Mouse (Mus musculus): Measurements from ENCODE around the gene Cela2a. TPM values are rescaled to one million over a fixed set of nuclear protein-coding genes. Genes with fewer than 3 reads are reported as not detected.

The Cela2a gene
- total RNA-seq (2022): not detected

DNA sequence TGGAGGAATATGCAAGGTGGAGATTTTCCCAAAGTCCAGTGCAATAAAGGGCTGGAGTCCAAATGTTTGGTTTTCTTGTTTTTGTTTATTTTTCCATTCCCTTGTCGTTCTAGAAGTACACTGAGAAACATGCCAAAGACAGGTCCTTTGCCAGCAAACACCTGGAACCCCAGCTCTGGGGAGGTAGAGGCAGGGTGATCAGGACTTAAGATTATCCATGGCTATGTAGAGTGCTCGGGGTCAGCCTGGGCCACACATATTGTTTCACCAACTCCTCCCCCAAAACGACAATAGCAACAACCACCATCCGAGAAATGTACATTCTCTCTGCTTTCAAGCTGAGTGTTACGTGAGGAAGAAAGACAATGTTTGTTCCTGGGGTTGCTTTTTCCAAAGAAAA is at the start of gene Cela2a:
Gene Cela2a, minus strand, starts transcription at position 101 of the 400 bp plus-strand sequence.
- DNase-seq (ENCODE audit: low spot score in 2 of 2): no peak

DNA sequence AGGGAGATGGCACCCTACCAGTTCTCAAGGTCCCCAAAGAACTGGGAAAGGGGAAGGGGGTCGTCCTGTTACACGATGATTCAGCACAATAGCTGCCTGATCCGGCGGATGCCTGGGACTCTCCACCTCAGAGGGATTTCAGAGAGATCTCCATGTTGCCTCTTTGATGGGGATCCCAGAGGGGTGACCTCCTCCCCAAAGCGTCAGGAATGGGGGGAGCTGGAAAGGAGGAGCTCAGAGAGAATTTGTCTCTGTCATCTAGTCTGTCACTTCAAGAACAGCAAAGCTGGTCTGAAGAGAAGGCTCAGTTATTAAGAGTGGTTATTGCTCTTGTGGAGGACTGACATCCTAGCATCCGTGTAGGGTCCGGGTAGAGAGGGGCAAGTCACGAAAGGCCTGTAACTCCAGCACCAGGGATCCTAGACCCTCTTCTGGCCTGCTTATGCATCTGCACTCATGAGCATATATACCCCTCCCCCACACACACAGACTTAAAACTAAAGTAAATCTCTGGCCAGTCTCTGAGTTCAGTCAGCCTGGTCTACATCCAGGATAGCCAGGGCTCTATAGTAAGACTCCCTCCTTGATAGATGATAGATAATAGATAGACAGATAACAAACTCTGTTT is 49.6 kb upstream of the Cela2a start:
- no peak for DNase-seq (ENCODE audit: low spot score in 2 of 2)

DNA sequence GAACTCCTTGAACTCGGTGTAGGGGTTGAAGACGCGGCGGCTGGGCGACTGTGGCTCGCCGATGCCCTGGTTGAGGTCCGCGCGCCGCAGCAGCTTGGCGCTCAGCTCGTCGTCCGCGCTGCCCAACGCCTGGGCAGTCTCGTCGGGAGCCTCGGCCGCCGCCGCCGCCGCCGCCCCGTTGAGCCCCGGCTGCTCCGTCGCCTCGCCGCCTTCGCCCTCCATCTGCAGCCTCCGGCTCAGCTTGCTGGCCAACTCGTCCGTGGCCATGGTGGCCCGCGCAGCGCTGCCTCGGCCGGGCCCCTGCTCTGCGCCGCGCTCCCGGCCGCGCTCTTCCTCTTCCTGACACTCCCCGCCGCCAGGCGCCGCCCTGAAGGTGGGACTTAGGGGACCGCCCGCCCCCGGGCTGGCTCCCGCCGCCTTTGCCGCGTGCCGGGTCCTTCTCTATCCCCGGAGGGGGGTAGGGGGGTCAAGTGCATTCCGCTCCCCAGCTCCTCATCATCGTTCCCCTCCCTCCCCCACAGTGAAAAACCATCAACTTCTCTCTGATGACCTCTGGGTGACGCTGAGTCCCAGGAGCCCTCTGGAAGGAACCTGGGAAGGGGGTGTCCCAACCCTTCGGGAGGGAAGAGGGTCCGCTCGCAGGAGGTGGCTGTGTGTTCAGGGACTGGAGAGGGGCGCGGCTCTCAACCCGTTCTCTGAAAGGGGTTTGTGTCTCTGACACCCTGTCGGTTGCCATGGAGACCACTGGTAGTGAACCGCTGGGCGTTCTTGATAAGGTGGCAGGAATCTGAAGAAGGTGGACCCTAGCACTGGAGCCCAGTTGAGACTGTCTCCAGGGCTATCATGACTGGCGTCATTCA is 48.9 kb upstream of the Cela2a start, which contains the start of gene Efhd2:
Gene Efhd2, minus strand, starts transcription at position 320 of the 860 bp plus-strand sequence.
- peak in 1 of 2 experiments; percentile 63 for DNase-seq (ENCODE audit: low spot score in 2 of 2)

DNA sequence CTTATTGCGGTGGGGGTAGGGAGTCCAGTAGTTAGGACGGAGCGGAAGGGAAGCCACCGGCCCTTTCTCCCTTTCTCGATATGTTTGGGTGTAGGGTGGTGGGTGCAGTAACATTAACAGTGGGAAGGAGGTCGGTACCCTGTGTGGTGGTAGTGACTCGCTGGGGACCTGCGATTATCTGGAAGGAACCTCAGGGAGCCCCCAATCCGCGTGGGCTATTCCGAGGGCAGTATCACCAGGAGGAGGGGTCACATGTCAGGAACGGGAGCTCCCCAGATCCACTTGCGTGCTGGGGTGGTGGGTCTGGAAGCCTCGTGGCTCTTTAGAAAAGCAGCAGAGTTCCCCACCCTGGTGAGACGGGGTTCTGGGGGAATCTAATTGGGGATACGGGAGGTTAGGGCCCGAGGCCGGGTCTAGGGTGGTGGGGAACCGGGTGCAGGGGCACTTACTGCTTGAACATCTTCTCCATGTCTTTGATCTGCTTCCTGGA is 48.2 kb upstream of the Cela2a start:
- DNase-seq (ENCODE audit: low spot score in 2 of 2): no peak

DNA sequence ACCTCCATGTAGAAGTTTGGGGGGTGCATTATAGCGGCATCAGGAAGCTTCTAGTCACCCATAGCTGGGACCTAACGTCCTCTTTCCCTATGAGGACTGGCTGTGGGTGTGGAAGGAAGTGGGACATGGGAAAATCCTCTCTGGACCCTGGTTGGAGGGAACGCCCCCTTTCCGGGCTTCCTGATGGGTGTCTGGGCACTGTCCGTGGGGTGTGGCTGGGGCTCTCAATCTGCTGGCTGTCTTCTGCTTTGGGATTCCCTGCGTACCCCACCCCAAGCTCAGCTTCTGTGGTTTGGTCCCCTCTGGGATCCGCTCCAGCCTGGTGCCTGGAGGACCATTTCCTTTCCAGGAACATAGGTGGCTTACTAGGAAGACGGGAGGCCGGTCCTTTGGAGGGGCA is 47.0 kb upstream of the Cela2a start:
- DNase-seq (ENCODE audit: low spot score in 2 of 2): no peak

DNA sequence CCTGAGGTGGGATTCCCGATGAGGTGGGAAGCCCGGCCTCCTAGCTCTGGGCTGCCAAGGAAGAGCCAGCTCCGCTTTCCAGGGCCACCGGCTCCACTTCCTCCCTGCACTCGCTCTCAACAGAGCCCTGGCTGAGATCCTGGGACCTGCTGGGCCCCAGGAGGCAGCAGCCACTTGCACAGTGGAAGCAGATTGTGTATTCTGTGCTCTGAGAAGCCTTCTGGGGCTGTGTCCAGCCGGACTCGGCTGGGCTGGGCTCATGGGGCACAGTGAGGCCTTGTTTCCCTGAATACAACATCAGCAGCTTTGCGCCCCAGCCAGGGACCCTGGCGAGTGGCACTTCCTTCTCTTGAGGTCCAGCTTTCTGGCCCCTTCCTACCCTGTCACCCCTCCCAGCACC is 45.9 kb upstream of the Cela2a start:
- DNase-seq (ENCODE audit: low spot score in 2 of 2): peak; percentile 77 to 78

DNA sequence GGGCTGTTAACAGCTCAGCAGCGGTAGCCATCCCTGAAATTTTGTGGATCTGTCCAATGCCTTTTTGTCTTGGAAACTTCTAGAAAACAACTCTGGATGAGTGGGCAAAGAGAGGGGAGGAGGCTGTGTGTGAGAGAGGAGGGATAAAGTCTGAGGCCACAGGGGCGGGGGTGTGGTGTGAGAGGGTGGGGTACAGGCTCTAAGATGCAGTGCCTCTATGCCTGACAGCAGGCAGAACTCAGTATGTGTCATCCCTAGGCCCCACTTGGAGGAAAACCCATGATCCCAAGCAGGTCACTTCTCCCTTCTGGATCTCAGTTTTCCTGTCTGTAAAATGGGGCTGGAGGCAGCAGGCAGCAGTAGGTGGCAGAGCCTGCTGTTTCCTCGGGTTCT is 45.4 kb upstream of the Cela2a start:
- no peak for DNase-seq (ENCODE audit: low spot score in 2 of 2)

DNA sequence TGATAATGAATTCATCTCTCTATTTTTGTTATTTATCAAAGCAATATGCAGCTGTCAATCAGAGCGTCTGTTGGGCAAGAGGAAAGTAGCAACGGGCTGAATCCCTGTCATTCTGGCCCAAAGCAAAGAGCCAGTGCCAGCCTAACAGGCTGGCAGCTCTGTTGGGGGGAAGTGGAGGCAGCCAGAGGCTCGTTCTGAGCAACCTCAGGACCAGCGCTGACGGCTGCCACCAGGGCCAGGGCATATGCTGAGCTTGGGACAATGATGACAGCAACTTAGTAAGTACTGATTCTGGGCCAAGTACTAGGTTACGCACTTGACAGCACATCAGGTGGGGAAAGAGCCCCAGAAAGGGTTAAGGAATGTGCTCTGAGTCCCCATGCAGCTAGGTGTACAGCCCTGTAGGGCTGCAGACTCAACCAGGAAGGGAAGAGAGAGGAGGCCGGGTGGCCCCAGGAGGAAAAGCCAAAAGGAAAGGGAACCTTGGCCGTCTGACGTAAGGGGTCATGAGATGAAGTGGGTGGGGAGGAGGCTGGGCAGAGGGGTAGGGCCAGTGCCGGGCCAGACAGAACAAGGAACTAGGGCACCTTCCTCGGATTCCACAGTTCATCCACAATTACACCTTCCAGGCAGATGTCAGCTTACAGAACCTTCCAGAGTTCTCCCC is 44.8 kb upstream of the Cela2a start:
- no peak for DNase-seq (ENCODE audit: low spot score in 2 of 2)

DNA sequence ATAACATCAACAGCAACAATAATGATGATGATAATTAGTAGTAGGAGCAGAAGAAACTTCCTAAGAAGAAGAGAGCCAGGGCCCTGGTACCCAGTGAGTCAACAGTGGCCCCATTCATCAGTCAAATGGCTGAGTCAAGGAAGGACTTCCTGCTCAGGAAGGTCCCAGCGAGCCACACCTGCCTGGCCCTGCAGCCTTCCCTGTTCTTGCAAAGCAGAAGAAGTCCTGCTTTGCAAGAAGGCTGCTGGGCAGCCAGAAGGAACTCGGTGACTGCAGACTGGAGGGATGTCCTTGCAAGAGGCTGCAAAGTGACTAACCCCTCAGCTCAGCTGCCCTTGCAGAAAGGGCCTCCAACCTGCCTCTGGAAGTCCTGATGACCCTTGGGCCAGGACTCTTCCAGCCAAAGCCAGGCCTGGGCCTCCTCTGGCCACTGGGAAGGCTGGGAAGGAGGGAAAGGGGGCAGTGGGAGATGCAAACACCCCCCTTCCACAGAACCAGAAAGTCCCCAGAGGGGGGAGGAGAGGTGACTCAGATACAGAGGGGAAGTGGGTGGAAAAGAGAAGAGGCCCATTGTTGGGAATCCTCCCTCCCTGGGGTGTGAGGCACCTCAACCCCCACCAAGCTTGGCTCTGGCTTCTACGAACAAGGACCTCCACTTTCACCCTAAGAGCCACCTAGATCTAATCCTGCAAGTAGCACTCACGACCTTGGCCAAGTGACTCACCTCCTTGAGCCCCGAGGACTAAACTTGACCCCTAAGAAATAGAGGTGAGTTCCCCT is 43.7 kb upstream of the Cela2a start:
- DNase-seq (ENCODE audit: low spot score in 2 of 2): no peak

DNA sequence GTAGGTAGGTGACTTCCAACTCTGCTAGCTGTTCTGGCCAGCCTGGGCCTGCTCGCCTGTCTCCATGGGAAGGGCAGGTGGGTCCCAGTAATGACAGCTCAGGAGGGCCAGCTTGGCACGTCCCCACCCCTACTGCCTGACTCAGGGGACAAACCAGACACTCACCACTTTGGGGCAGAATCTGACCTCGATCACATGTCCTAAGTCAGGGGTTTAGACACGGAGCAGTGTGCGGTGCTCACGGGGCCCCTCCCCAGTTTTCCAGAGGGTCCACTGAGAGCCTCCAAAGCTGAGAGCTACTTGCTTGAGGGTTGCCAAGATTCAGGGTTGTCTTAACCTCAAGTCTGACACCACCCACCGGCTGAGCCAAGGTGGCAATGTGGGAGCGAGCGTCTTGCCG is 42.1 kb upstream of the Cela2a start:
- no peak for DNase-seq (ENCODE audit: low spot score in 2 of 2)

DNA sequence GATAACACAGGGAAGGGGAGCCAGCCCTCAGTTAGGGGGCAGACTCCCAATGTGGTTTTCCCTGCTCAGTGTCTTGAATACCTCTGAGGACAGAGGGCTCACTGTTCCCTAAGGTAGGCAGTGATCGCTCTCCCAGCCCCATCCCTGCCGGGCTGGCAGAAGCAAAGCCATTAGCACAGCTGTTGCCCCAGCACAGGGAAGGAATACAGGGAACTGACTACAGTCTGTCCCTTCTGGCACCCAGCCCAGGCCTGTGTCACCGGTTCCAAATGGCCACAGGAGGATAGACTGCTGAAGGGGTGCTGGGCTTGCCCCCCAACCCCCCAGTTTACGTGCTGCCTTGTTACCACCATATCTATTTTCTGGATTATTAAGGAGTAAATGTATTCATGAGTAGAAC is 41.5 kb upstream of the Cela2a start:
- peak in 1 of 2 experiments; percentile 54 for DNase-seq (ENCODE audit: low spot score in 2 of 2)

DNA sequence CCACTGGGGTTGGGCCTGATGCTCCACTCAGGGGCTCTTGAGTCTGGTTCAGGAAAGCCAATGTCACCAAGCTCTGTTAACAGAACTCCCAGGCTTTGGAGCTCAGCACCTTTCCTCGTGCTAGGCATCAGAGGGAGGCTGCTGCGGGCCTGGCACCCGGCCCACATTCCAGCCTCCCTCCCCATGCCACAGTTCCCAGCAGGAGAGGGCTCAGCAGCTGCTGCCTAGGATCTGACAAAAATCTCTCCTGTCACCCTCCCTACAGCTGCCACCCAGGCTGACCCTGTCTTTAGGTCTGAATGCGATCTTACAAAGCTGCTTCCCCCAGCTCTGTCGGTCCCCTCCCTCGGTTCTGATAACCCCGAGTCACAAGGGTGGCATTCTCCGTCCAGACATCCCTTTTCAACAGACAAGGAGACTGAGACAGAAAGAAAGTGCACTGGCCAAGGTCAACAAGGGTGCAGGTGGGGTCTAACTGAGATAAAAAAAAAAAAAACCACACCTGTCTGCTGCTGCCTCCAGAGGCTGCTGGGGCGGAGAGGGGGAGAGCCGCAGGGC is 41.1 kb upstream of the Cela2a start:
- peak in 1 of 2 experiments; percentile 25 for DNase-seq (ENCODE audit: low spot score in 2 of 2)

DNA sequence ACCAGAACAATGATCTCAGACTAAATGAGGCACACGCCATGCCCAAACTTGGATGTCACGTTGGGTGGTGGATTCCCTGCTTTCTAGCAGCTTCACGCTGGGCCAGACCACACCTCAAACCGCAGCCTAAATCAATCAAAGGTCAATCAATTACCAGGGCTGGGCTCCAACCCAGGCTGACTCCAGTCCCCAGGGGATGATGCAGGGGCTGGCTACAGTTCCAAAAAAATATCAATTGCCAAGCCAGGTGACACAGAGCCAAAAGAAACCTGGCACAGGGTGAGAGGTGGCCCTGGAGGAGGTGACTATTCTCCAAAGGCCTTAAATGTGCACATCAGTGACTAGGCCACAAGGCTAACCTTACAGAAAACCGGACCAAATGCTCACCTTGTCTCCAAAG is 39.6 kb upstream of the Cela2a start:
- DNase-seq (ENCODE audit: low spot score in 2 of 2): no peak

DNA sequence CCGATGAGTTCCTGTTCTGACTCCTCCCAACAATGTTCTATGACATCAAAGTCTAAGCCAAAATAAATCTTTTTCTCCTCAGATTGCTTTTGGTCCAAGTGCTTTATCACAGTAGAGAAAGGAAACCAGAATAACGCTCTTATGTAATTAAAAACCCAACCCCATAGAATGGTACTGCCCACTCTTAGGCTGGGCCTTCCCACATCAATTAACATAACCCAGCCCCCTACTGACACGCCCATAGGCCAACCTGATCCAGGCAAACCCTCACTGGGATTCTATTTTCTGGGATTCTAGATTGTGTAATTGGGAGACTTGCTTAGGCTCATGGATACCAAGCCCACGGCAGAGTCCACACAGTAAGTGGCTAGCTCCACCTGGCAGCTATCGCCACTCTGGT is 39.0 kb upstream of the Cela2a start:
- DNase-seq (ENCODE audit: low spot score in 2 of 2): no peak

DNA sequence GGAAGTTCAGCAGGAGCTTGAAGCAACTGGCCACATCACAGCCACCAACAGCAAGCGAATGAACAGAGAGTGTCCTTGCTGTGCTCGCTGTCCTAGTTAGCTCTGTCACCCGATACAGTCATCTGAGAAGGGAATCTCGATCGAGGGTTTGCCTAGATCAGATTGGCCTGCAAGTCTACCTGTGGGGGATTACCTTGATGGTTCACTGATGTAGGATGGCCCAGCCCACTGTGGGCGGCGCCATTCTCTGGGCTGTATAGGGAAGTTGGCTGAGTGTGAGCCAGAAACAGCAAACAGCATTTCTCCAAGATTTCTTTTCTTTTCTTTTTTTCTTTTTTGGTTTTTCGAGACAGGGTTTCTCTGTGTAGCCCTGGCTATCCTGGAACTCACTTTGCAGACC is 38.5 kb upstream of the Cela2a start:
- DNase-seq (ENCODE audit: low spot score in 2 of 2): no peak

DNA sequence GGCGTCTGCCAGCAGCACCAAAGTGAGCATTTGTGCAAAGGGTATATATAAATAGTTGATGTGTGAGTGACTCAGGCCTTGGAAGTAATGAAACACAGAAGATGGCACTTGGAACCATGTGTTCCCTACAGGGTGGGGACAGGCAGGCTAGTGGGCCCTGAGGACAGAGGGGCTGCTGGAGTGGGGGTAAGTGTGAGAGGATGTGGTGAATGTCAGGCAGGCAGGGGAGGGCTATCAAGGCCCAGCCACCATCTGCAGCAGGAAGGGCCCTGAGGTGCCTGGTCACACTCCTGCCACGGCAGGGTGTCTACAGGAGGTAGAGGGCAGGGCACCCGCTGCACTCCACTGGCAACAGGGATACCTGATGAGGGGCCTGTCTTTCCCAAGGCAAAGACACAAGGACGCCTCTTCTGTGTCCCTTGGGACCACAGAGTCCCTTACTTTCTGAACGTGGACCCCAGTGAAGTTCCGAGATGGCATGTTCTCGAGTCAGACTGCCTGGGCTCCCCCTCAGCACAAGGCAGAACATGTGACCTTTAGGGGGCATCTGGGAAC is 37.8 kb upstream of the Cela2a start:
- DNase-seq (ENCODE audit: low spot score in 2 of 2): no peak

DNA sequence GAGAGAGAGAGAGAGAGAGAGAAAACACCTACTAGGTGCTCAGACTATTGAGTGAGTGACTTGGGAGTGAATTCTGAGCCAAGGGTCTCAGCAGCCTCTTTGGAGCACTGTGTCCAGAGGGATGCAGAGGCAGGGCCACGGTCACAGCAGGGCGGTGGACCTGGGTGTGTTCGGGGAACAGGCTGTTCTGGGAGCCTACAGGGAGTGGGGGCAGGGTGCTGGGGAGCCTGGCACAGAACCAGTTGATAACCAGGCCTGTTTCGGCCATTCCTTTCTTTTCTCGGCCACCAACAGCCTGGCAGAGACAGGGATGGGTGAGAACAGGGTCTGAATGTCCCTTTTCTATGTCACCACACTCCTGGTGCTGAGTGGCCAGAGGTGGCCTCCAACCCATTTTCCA is 36.9 kb upstream of the Cela2a start:
- no peak for DNase-seq (ENCODE audit: low spot score in 2 of 2)

DNA sequence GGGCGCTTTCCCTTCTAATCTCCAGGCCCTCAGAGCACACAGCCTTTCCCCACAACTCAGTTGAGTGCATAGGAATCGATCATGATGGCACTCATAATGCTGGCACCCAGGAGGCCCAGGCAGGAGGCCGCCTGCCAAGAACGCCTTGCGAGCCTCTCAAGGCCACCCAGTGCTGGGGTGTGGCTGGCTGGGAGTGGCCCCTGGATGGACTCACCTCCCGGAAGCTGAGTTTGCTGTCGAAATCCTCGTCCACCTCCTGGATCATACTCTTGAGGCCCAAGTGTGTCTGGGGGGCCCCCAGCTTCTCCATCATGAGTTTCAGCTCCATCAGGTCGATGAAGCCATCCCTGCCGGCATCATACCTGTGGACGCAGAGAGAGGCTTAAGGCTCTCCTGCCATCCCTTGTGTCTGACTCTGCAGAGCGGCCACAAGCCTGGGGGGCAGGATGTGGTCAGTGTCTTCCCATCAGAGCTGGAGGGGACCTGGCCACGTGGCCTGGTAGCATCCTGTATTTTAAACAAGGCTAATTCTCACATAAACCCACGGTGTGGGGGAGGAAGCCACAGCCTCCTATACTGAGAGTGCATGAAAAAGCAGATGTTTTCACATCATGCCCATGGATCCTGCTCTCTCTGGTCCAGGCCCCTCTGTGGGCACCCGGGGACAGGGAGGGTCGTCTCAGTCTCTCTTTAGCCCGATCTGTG is 35.8 kb upstream of the Cela2a start:
- DNase-seq (ENCODE audit: low spot score in 2 of 2): no peak

DNA sequence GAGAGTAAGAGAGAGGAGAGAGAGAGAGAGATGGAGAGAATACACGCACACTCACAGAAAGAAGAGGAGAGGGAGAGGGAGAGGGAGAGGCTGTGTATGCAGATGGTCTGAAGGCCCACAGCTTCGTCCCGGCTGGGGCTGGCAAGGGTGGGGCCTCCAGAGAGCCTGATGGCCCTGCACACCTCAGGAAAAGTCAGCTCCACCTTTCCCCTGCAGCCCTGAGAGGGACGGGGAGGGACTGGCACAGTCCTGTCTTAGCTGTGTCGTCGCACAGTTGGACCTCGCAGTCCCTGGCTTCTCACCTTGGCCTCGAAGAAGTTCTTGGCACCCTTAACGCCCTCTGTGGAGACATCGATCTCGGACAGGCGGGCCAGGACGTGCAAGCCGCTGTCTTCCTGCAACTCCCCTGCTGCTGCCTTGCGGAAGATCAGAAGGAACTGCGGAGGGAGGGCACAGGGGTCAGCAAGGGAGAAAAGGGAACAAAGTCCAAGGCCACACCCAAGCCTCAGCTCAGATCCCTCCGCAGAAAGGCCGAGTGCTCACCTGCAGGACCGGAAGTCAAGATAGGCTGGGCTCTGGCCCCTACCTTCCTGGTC is 34.4 kb upstream of the Cela2a start:
- DNase-seq (ENCODE audit: low spot score in 2 of 2): no peak

DNA sequence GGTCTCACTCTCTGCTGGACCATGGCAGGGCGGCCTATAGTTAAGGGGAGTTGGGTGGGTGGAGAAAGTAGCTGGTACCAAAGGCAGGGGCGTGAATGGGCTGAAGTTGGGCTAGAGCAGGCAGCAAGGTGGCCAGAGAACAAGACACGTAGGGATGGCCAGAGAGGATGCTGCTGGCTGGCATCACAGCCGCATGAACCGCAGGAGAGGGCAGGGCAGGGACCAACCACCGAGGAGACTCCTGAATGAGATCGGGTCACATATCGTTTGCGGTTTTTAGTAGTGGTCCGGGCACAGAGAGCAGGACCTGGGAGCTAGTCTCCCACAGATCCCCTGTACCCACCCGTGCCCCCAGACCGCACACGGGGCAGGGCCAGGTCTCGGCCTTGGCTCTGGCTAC is 33.4 kb upstream of the Cela2a start:
- DNase-seq (ENCODE audit: low spot score in 2 of 2): no peak
